Mouse (Mus musculus): ENCODE data around the gene Wbp1l. TPM values are rescaled to one million over a fixed set of nuclear protein-coding genes. Genes with fewer than 3 reads are reported as not detected.

Wbp1l gene
- polyA plus RNA-seq, 1 experiment: 33.5 TPM

- no peak overlapping the region for H3K4me3 ChIP-seq (ENCODE audit: insufficient read depth, poor library complexity, severe bottlenecking)
- TF ChIP-seq CEBPB (IDR thresholded peaks at IDR 0.05; ENCODE audit: low read depth) (no peak), CTCF (IDR thresholded peaks at IDR 0.05; ENCODE audit: control insufficient read depth, insufficient read depth, insufficient read length) (no peak), MYOG (IDR thresholded peaks at IDR 0.05; ENCODE audit: control insufficient read depth, extremely low read depth, insufficient read length) (no peak), FOSL1 (IDR thresholded peaks at IDR 0.05; ENCODE audit: insufficient read depth, low read length, poor library complexity, severe bottlenecking) (no peak), MAX (IDR thresholded peaks at IDR 0.05) (no peak), USF1 (IDR thresholded peaks at IDR 0.05; ENCODE audit: low read depth) (no peak)
- peaks cover 16% of the 10 kb centered on the region for H3K79me2 ChIP-seq (ENCODE audit: control insufficient read depth, insufficient read depth)
- H3K79me3 ChIP-seq (ENCODE audit: low read depth): peaks cover 1% of the 10 kb centered on the region
- peaks cover 6% of the 10 kb centered on the region for H3K36me3 ChIP-seq (ENCODE audit: control insufficient read depth, insufficient read depth)
- H3ac ChIP-seq (ENCODE audit: control insufficient read depth, insufficient read length, low read depth): no peak overlapping the region
- H3K27me3 ChIP-seq (ENCODE audit: control insufficient read depth, insufficient read depth, insufficient read length): no peaks in the 10 kb centered on the region
Measured at GRCm38 (mm10) chr19:46620016-46620808, 21.3 kb downstream of the Wbp1l start.

GRCm38 (mm10) chr19:46621236-46622183, 22.6 kb downstream of the Wbp1l start:
- Histone ChIP-seq H3K79me2 (ENCODE audit: control insufficient read depth, insufficient read depth) (peaks cover 16% of the 10 kb centered on the region), H3K79me3 (ENCODE audit: low read depth) (peaks cover 1% of the 10 kb centered on the region), H3ac (ENCODE audit: control insufficient read depth, insufficient read length, low read depth) (no peak overlapping the region), H3K4me3 (ENCODE audit: insufficient read depth, poor library complexity, severe bottlenecking) (no peak overlapping the region), H3K36me3 (ENCODE audit: control insufficient read depth, insufficient read depth) (no peaks in the 10 kb centered on the region), H3K27me3 (ENCODE audit: control insufficient read depth, insufficient read depth, insufficient read length) (no peaks in the 10 kb centered on the region)
- TF ChIP-seq CEBPB (IDR thresholded peaks at IDR 0.05; ENCODE audit: low read depth) (no peak), USF1 (IDR thresholded peaks at IDR 0.05; ENCODE audit: low read depth) (no peak), MYOG (IDR thresholded peaks at IDR 0.05; ENCODE audit: control insufficient read depth, extremely low read depth, insufficient read length) (no peak), MAX (IDR thresholded peaks at IDR 0.05) (no peak), CTCF (IDR thresholded peaks at IDR 0.05; ENCODE audit: control insufficient read depth, insufficient read depth, insufficient read length) (no peak), FOSL1 (IDR thresholded peaks at IDR 0.05; ENCODE audit: insufficient read depth, low read length, poor library complexity, severe bottlenecking) (no peak), MYOD1 (IDR thresholded peaks at IDR 0.05; ENCODE audit: control insufficient read depth, insufficient read length, low read depth) (no peak)

- Histone ChIP-seq H3K79me2 (ENCODE audit: control insufficient read depth, insufficient read depth) (peaks cover 16% of the 10 kb centered on the region), H3K79me3 (ENCODE audit: low read depth) (peaks cover 1% of the 10 kb centered on the region), H3K36me3 (ENCODE audit: control insufficient read depth, insufficient read depth) (no peaks in the 10 kb centered on the region), H3K27me3 (ENCODE audit: control insufficient read depth, insufficient read depth, insufficient read length) (no peaks in the 10 kb centered on the region), H3ac (ENCODE audit: control insufficient read depth, insufficient read length, low read depth) (no peak overlapping the region), H3K4me3 (ENCODE audit: insufficient read depth, poor library complexity, severe bottlenecking) (no peak overlapping the region)
- TF ChIP-seq CTCF (IDR thresholded peaks at IDR 0.05; ENCODE audit: control insufficient read depth, insufficient read depth, insufficient read length): no peak
- TF ChIP-seq FOSL1 (IDR thresholded peaks at IDR 0.05; ENCODE audit: insufficient read depth, low read length, poor library complexity, severe bottlenecking): no peak
- TF ChIP-seq MYOD1 (IDR thresholded peaks at IDR 0.05; ENCODE audit: control insufficient read depth, insufficient read length, low read depth): no peak
- no peak for TF ChIP-seq CEBPB (IDR thresholded peaks at IDR 0.05; ENCODE audit: low read depth)
- no peak for TF ChIP-seq MAX (IDR thresholded peaks at IDR 0.05)
- no peak for TF ChIP-seq MYOG (IDR thresholded peaks at IDR 0.05; ENCODE audit: control insufficient read depth, extremely low read depth, insufficient read length)
- TF ChIP-seq USF1 (IDR thresholded peaks at IDR 0.05; ENCODE audit: low read depth): no peak
Measured at GRCm38 (mm10) chr19:46622659-46623193, 23.8 kb downstream of the Wbp1l start.

DNA sequence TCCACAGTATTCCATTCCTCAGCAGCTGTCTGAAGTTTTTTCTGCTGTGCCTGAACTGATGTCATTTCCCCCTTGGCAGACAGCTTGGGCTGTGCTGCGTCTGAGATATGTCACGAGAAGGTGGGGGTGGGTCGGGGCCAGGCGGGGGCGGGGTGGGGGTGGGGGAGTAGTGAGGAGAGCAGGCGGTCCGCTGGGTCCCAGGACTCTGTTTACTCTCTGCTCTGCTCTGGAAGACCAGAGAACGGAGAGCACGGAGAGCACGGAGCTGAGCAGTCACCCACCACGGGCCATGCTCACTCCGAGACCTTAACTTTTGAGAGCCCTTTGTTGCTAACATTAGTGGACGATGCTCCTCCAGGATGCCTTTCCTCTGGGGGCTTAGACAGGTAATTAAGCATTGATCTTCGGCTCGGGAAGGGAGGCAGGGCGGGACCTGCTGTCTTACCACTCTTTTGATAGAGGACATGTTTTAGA, 24.3 kb downstream of the Wbp1l start:
- no peaks in the 10 kb centered on the region for H3K36me3 ChIP-seq (ENCODE audit: control insufficient read depth, insufficient read depth)
- no peaks in the 10 kb centered on the region for H3K27me3 ChIP-seq (ENCODE audit: control insufficient read depth, insufficient read depth, insufficient read length)
- H3ac ChIP-seq (ENCODE audit: control insufficient read depth, insufficient read length, low read depth): no peak overlapping the region
- no peak for TF ChIP-seq USF1 (IDR thresholded peaks at IDR 0.05; ENCODE audit: low read depth)
- H3K4me3 ChIP-seq (ENCODE audit: insufficient read depth, poor library complexity, severe bottlenecking): no peak overlapping the region
- H3K79me3 ChIP-seq (ENCODE audit: low read depth): peaks cover 1% of the 10 kb centered on the region
- H3K79me2 ChIP-seq (ENCODE audit: control insufficient read depth, insufficient read depth): peaks cover 16% of the 10 kb centered on the region

DNA sequence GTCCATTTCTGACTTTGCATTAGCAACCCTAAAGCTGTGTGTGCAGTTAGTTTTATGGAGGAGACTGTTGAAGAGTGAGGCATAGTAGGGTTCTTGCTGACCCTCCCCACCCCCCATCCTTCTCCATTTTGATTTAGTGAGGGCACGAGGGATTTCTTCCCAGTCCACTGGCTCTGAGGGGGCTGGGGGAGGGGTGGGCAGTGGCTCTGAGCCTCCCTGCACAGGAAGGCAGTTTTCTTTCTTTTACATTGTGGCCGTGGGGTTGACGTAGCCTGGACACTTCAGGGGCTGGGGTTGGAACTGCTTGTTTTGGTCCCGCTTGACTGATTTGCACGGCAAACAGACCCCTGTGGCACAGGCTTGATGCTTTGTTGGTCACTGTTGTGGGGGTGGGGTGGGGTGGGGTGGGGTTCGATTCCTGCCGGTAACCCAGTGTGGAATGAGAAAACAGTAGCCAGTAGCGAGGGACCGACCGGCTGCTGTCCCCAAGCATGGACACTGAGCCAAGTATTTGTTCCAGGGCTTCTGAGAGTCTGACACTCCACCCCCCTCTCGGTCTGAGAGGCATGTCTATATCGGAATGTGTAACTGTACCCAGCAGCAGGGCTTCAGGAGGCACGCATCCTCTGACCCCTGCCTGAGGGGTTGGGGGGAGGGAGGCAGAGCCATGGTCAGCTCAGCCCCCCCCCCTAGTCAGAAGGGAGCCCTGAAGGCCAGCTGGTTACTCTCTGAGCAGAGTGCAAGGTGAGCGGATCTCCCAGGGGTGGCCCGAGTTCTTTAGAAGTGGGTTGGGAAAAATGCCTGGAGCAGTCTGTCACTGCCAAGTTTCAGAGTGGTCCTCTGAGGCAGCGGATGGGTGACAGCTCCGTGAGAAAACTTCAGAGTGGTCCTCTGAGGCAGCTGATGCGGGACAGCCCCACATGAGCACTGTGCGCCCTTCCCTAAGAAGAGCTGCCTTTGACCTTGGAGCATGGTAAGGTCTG, 25.2 kb downstream of the Wbp1l start:
- H3K79me2 ChIP-seq (ENCODE audit: control insufficient read depth, insufficient read depth): peaks cover 16% of the 10 kb centered on the region
- peaks cover 1% of the 10 kb centered on the region for H3K79me3 ChIP-seq (ENCODE audit: low read depth)
- H3K27me3 ChIP-seq (ENCODE audit: control insufficient read depth, insufficient read depth, insufficient read length): no peaks in the 10 kb centered on the region
- no peak overlapping the region for H3K4me3 ChIP-seq (ENCODE audit: insufficient read depth, poor library complexity, severe bottlenecking)
- H3ac ChIP-seq (ENCODE audit: control insufficient read depth, insufficient read length, low read depth): no peak overlapping the region
- no peak for TF ChIP-seq MAX (IDR thresholded peaks at IDR 0.05)
- TF ChIP-seq FOSL1 (IDR thresholded peaks at IDR 0.05; ENCODE audit: insufficient read depth, low read length, poor library complexity, severe bottlenecking): no peak
- TF ChIP-seq USF1 (IDR thresholded peaks at IDR 0.05; ENCODE audit: low read depth): no peak
- no peak for TF ChIP-seq MYOD1 (IDR thresholded peaks at IDR 0.05; ENCODE audit: control insufficient read depth, insufficient read length, low read depth)
- TF ChIP-seq MYOG (IDR thresholded peaks at IDR 0.05; ENCODE audit: control insufficient read depth, extremely low read depth, insufficient read length): no peak
- no peak for TF ChIP-seq CEBPB (IDR thresholded peaks at IDR 0.05; ENCODE audit: low read depth)
- no peak for TF ChIP-seq CTCF (IDR thresholded peaks at IDR 0.05; ENCODE audit: control insufficient read depth, insufficient read depth, insufficient read length)
- H3K36me3 ChIP-seq (ENCODE audit: control insufficient read depth, insufficient read depth): no peaks in the 10 kb centered on the region

Measured in C2C12 (cell line).